Mouse (Mus musculus) embryonic facial prominence, embryonic 12.5 days (tissue): ENCODE results near the gene Otop2. TPM values are rescaled to one million over a fixed set of nuclear protein-coding genes. Genes with fewer than 3 reads are reported as not detected.

ENCODE experiments used
- ATAC-seq: fragments of 200-750 bp; cut with Nextera tagmentation; 2 replicates; pipeline ENCODE4 v1.8.0; 2017; ENCODE audit not compliant: insufficient number of reproducible peaks, insufficient read depth, low FRiP score, low TSS enrichment
- H3K27ac ChIP-seq: fragments of 300-500 bp; sonication (generic); 2 replicates; pipeline ENCODE4 v1.5.1; 2016; ENCODE audit warnings: mild to moderate bottlenecking
- H3K27me3 ChIP-seq: fragments of 300-500 bp; sonication (generic); 2 replicates; pipeline ENCODE4 v1.6.1; 2016; ENCODE audit warnings: mild to moderate bottlenecking, moderate library complexity
- H3K36me3 ChIP-seq: fragments of 300-500 bp; sonication (generic); 2 replicates; pipeline ENCODE4 v1.6.1; 2016; ENCODE audit warnings: mild to moderate bottlenecking
- H3K4me1 ChIP-seq: fragments of 300-500 bp; sonication (generic); 2 replicates; pipeline ENCODE4 v1.6.1; 2016
- H3K4me2 ChIP-seq: fragments of 300-500 bp; sonication (generic); replicated peaks from 2 replicates; pipeline ENCODE4 v1.6.1; 2016; ENCODE audit warnings: mild to moderate bottlenecking, moderate library complexity
- H3K4me3 ChIP-seq: fragments of 300-500 bp; sonication (generic); 2 replicates; pipeline ENCODE4 v1.5.1; 2016; ENCODE audit warnings: mild to moderate bottlenecking
- H3K9ac ChIP-seq: fragments of 300-500 bp; sonication (generic); 2 replicates; pipeline ENCODE4 v1.6.1; 2016; ENCODE audit warnings: mild to moderate bottlenecking, moderate library complexity
- H3K9me3 ChIP-seq: fragments of 300-500 bp; sonication (generic); 2 replicates; pipeline ENCODE4 v1.6.1; 2016; ENCODE audit warnings: mild to moderate bottlenecking, moderate library complexity
- WGBS: fragments of 180-500 bp; shearing (Covaris S2); methylation state at CpG from one replicate; pipeline ENCODE4 v1.1.7; 2016; 5-methylcytosine and 5-hydroxymethylcytosine counted together
- polyA plus RNA-seq: library from polyadenylated mRNA; unstranded; fragments of >200 nt; fragmentation: Nextera tagmentation; extraction: Ambion mirVana; gene quantifications from 2 replicates; pipeline ENCODE4 v1.2.1, GENCODE M21; 2016

Otop2 gene
- polyA plus RNA-seq, 1 experiment from 2014 or later = 0.19 TPM

- Histone ChIP-seq H3K4me2 (peak overlapping the region; percentile 72), H3K9ac (peak overlapping the region; percentile 57), H3K4me1 (peaks cover 19% of the 10 kb centered on the region), H3K36me3 (no peaks in the 10 kb centered on the region), H3K27ac (peak overlapping the region; percentile 80), H3K27me3 (no peaks in the 10 kb centered on the region), H3K9me3 (no peaks in the 10 kb centered on the region), H3K4me3 (peak overlapping the region; percentile 62)
- WGBS = 18% methylated on average over 7 of the region's 7 CpGs
- no peak for ATAC-seq
Measured at GRCm38 (mm10) chr11:115277604-115277975, 29.4 kb upstream of the Otop2 start.

- H3K4me2 ChIP-seq = peak overlapping the region; percentile 72
Measured at GRCm38 (mm10) chr11:115278176-115278575, 28.8 kb upstream of the Otop2 start.

DNA sequence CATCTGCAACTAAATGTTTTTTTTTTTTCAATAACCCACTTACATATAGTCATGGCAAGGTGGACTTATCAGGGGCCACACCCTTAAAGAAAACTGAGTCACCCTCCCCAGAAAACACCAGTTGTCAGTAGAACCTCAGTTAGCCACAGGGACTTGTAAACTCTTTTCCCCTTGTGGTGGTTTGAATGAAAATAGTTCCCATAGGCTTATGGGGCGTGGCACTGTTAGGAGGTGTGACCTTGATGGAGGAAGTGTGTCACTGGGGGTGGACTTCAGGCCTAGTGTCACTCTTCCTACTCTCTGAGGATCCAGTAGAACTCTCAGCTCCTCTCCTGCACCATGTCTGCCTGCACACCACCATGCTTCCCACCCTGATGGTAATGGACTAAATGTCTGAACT lies 27.2 kb upstream of the Otop2 start:
- H3K4me1 ChIP-seq = peaks cover 19% of the 10 kb centered on the region
- no peaks in the 10 kb centered on the region for H3K36me3 ChIP-seq
- no peak overlapping the region for H3K27ac ChIP-seq
- no peak overlapping the region for H3K4me2 ChIP-seq
- no peaks in the 10 kb centered on the region for H3K27me3 ChIP-seq
- no peaks in the 10 kb centered on the region for H3K9me3 ChIP-seq
- WGBS = 73% methylated on average over 1 of the region's 1 CpGs
- ATAC-seq = no peak
- no peak overlapping the region for H3K4me3 ChIP-seq
- no peak overlapping the region for H3K9ac ChIP-seq

More at GRCm38 (mm10) chr11:115278176-115278575, 28.8 kb upstream of the Otop2 start:
- Histone ChIP-seq H3K4me3 (no peak overlapping the region), H3K4me1 (peaks cover 19% of the 10 kb centered on the region), H3K9ac (no peak overlapping the region), H3K27ac (no peak overlapping the region), H3K9me3 (no peaks in the 10 kb centered on the region), H3K27me3 (no peaks in the 10 kb centered on the region), H3K36me3 (no peaks in the 10 kb centered on the region)
- no peak for ATAC-seq
- WGBS = 70% methylated on average over 6 of the region's 6 CpGs

DNA sequence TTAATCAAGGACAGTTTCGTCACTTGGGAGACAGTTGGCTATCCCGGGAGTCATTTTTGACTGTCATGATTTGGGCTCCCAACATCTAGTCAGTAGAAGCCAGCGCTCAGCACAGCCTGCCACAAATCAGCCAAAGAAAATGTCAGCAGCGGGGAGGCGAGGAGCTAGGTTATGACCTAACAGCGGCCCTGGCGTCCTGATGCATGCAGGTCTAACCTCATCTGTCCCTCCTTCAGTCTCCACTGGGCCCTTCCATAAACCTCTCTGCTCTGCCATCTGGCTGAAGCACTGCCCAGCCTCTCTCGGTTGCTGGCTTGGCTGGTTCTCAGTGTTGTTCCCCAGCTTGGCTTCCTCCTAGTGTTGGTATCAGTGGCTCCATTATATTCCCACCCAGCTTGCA lies 24.7 kb upstream of the Otop2 start:
- Histone ChIP-seq H3K4me2 (no peak overlapping the region), H3K9me3 (no peaks in the 10 kb centered on the region), H3K27me3 (no peaks in the 10 kb centered on the region), H3K27ac (no peak overlapping the region), H3K36me3 (no peaks in the 10 kb centered on the region), H3K4me3 (no peak overlapping the region), H3K4me1 (peaks cover 7% of the 10 kb centered on the region; the same call in 1 of the 2 replicates), H3K9ac (no peak overlapping the region)
- WGBS = 76% methylated on average over 8 of the region's 8 CpGs
- ATAC-seq = no peak

DNA sequence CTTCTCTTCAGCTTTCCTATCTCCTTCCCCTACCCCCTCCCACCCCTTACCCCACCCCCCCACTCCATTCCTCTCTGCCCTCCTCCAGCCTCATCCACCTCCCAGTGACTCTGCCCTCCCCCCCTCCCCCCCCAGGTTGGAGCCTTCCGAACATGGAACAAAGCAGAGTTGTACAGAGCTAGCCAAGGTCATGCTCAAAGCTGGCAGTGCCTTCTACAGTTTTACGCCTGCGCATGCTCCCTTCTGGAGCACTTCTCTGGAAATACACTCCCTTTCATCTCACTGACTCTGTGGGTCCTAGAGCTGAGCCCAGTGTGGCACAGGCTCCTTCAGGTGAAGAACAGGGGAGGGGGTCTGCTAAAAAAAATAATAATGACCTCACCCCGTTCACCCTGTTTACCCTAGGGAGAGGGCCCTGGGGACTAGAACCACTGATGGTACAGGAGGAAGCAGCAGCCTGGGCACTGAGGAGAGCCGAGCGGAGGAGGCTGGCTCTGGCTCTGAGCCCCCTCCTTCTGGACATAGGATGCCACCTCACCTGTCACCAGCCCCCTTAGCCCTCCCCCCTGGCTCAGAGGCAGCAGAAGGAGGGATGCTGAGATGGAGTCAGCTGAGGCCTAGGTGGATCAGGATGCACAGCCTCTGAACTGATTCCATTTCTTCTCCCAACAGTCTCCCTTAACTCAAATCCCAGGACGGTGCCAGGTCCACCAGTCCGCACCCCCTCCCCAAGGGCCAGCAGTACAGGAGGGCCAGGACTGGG lies 24.1 kb upstream of the Otop2 start:
- no peak for ATAC-seq
- WGBS = 78% methylated on average over 8 of the region's 8 CpGs

DNA sequence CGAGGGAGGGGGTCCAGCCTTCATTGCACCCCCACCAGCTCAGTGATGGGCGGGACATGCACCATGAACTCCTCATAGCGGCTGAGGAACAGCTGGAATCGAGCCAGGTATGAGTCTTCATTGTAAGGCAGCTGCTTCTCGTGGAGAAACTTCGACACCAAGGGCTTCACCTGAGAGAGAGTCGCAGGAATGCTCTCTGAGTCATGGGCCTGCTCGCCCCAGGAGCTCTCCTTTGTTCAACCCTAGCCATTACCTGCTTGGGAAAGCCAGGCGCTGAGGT lies 23.5 kb upstream of the Otop2 start:
- H3K36me3 ChIP-seq = no peaks in the 10 kb centered on the region
- H3K9ac ChIP-seq = no peak overlapping the region
- WGBS = 75% methylated on average over 9 of the region's 9 CpGs

More for the DNA sequence above, 24.1 kb upstream of the Otop2 start:
- no peaks in the 10 kb centered on the region for H3K36me3 ChIP-seq
- H3K27ac ChIP-seq = no peak overlapping the region
- no peak overlapping the region for H3K4me3 ChIP-seq
- H3K4me1 ChIP-seq = peaks cover 3% of the 10 kb centered on the region; the same call in 1 of the 2 replicates
- no peaks in the 10 kb centered on the region for H3K9me3 ChIP-seq
- no peaks in the 10 kb centered on the region for H3K27me3 ChIP-seq
- H3K9ac ChIP-seq = no peak overlapping the region
- H3K4me2 ChIP-seq = no peak overlapping the region

GRCm38 (mm10) chr11:115283891-115284620 lies 22.9 kb upstream of the Otop2 start:
- no peaks in the 10 kb centered on the region for H3K9me3 ChIP-seq
- H3K4me3 ChIP-seq = no peak overlapping the region
- no peak overlapping the region for H3K4me2 ChIP-seq
- no peak overlapping the region for H3K27ac ChIP-seq
- no peaks in the 10 kb centered on the region for H3K36me3 ChIP-seq
- H3K4me1 ChIP-seq = no peaks in the 10 kb centered on the region
- no peak overlapping the region for H3K9ac ChIP-seq
- H3K27me3 ChIP-seq = no peaks in the 10 kb centered on the region
- ATAC-seq = no peak
- WGBS = 82% methylated on average over 12 of the region's 12 CpGs

More for the DNA sequence above, 23.5 kb upstream of the Otop2 start:
- H3K4me1 ChIP-seq = no peaks in the 10 kb centered on the region
- no peak overlapping the region for H3K4me3 ChIP-seq
- ATAC-seq = no peak
- no peaks in the 10 kb centered on the region for H3K9me3 ChIP-seq
- no peak overlapping the region for H3K27ac ChIP-seq
- H3K4me2 ChIP-seq = no peak overlapping the region
- H3K27me3 ChIP-seq = no peaks in the 10 kb centered on the region

GRCm38 (mm10) chr11:115285282-115285681 lies 21.7 kb upstream of the Otop2 start:
- Histone ChIP-seq H3K4me3 (no peak overlapping the region), H3K27ac (no peak overlapping the region), H3K9ac (no peak overlapping the region), H3K27me3 (no peaks in the 10 kb centered on the region), H3K9me3 (no peaks in the 10 kb centered on the region), H3K4me1 (no peaks in the 10 kb centered on the region), H3K36me3 (no peaks in the 10 kb centered on the region), H3K4me2 (no peak overlapping the region)
- WGBS = 65% methylated on average over 4 of the region's 4 CpGs
- no peak for ATAC-seq

GRCm38 (mm10) chr11:115286201-115286993 lies 20.6 kb upstream of the Otop2 start:
- WGBS = 74% methylated on average over 19 of the region's 19 CpGs
- no peak overlapping the region for H3K4me2 ChIP-seq
- no peaks in the 10 kb centered on the region for H3K4me1 ChIP-seq

GRCm38 (mm10) chr11:115287386-115287785 lies 19.6 kb upstream of the Otop2 start:
- Histone ChIP-seq H3K9me3 (no peaks in the 10 kb centered on the region), H3K27ac (no peak overlapping the region), H3K4me3 (no peak overlapping the region), H3K9ac (no peak overlapping the region), H3K27me3 (no peaks in the 10 kb centered on the region), H3K4me2 (no peak overlapping the region), H3K4me1 (no peaks in the 10 kb centered on the region), H3K36me3 (no peaks in the 10 kb centered on the region)
- WGBS = 83% methylated on average over 5 of the region's 5 CpGs
- ATAC-seq = no peak

More at GRCm38 (mm10) chr11:115286201-115286993, 20.6 kb upstream of the Otop2 start:
- H3K9ac ChIP-seq = no peak overlapping the region
- no peak for ATAC-seq
- no peaks in the 10 kb centered on the region for H3K9me3 ChIP-seq
- H3K36me3 ChIP-seq = no peaks in the 10 kb centered on the region
- no peaks in the 10 kb centered on the region for H3K27me3 ChIP-seq
- no peak overlapping the region for H3K4me3 ChIP-seq
- no peak overlapping the region for H3K27ac ChIP-seq

GRCm38 (mm10) chr11:115288305-115288704 lies 18.7 kb upstream of the Otop2 start:
- Histone ChIP-seq H3K36me3 (no peaks in the 10 kb centered on the region), H3K4me1 (no peaks in the 10 kb centered on the region), H3K9ac (no peak overlapping the region), H3K27ac (no peak overlapping the region), H3K4me3 (no peak overlapping the region), H3K27me3 (no peaks in the 10 kb centered on the region), H3K9me3 (no peaks in the 10 kb centered on the region), H3K4me2 (no peak overlapping the region)
- ATAC-seq = no peak
- 88% methylated on average over 2 of the region's 2 CpGs for WGBS
